Mouse (Mus musculus) spleen, postnatal 4 days (tissue): Measurements from ENCODE around the gene Wdhd1.
"Not testable (repeated sequence)": the region's sequence is repeated elsewhere in the genome, so short reads cannot be mapped to it uniquely, and the experiment has no call there.

Experiments
- DNase-seq, 2 experiments: peaks; one replicate each; pipeline ENCODE4 v3.0.0; 2022; ENCODE audit warnings: low spot score in 2 of 2

The Wdhd1 gene

DNA sequence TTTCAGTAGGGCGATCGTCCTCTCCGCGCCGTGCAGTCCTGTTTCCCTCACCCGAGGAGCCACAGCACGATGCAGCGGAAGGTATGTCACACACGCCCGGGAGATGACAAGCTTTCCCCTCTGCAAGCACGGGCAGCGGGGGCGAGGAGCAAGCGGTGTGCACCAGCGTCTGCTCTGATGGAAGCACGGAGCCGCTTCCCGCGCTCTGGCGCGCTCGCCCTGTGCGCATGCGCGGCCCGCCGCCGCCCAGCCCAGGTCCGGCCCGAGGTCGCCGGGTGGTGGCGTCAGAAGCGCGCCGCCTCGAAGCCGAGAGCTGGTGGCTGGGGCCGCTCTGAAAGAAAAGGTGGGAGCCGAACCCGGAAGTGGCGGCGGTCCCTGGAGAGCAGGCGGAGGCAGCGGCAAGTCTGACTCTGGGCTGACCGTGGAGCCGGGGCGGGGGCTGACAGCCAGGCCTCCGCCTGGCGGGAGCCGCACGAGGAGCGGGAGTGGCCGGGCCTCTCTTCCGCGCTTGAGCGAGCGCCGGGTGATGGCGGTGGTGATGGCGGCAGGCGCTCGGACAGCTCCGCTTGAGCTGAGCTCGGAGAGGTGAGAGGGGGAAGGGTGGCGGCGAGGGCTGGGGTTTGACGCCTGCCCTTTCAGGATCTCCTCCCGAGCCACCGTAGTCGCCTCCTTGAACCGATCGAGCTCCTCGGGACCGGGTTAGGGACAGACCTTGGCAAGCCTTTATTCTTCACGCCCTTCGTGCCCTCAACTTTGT is at the start of gene Wdhd1, which contains the start of gene Socs4:
TSS of gene Wdhd1 (minus strand) at position 221 of the 757 bp plus-strand sequence.
TSS of gene Socs4 (plus strand) at position 295 of the 757 bp plus-strand sequence.
- peak; percentile 94 to 98 for DNase-seq

DNA sequence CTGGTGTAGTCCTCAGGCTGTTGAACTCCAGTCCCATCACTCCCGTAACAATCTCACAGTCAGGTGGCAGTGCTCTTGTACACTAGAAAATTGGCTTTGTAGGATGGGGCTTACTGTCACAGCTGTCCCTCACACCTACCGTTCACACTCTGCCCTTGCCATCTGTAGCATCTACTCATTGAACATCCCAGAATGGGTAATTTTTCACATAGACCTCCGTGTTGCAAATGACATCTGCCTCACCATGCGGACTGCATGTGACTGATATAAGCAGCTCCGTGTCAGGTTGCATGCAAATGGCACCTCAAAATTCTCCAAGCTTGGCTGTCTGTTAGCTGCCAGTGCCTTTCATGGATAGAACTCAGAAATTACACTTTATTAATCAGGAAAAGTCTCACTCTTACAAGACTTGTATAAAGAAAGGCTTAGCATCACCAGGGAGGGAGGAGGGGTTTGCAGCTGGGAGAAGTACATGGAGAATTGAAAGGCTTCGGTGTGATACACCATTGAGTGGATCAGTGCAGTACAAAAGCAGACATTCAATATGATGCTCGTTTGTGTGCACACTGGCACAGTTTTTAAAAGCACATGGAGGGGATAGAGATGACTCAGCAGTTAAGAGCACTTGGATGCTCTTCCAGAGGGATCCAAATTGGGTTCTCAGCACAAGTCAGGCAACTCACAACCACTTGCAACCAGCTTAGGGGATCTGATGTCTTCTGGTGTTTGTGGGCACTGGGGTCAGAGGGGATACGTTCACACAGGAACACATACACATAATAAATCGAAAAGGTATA is 49.5 kb upstream of the Wdhd1 start:
- no peak for DNase-seq

DNA sequence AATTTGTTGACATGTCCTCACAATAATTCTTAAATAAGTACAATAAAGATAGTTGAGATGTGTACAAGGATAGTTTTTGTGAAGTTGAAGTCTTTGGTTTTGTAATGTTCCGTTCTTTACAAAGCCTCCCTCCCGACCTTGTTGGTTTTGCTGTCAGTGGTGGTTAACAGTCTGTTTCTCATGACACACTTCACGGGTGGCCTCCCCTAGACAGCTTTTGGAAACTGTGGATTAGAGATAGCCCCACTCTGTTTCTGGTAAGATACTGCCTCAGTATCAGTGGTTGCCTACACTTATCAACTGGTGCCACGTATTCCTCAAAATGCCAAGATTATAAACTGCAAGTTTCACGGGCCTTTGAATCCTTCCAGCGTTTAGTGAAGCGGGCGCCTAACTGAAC is 44.9 kb upstream of the Wdhd1 start:
- not testable (repeated sequence) for DNase-seq

DNA sequence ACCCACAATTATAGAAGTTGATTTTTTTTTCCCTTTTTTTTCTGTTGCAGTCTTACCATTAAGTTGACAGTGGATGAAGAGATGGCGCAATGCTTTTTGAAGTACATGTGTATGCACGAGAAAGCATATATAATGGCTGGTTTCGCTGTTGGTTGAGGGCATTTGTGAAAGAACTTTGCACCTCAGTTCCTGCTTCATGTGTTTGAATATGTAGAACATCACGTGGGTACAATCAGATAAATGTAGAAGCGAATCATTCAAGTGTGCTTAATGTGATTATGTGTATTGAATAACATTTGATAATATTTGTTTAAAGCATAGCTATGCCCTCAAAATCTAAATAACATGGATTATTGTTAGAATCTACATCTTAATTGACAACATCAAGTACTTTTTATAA is 42.7 kb upstream of the Wdhd1 start:
- no peak for DNase-seq

DNA sequence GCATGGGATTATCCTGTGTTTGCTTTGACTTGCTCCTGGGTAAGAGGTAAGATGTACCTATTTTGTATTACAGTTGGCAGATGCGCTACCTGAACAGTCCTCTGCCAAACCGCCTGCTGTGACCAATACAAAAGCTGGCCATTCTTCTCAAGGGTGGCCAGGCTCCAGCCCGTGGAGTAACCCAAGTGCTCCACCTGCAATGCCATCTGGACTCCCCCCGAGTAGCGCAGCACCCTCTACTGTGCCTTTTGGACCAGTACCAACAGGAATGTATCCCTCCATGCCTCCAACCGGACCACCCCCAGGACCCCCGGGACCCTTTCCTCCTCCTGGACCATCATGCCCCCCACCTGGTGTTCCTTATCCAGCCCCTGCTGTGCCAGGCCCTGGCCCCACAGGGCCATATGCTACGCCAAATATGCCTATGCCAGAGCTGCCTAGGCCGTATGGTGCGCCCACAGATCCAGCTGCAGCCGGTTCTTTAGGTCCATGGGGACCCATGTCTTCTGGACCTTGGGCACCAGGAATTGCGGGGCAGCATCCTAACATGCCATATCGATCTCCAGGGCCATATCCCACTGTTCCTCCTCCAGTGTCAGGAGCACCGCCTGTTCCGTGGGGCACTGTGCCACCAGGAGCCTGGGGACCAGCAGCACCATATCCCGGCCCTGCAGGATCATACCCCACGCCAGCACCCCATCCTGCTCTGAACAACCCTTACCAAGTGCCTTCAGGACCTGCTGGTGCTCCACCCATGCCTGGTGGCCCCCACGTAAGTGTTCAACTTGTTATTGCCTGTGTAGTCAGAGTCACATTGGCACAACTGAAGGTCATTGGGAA is 33.9 kb upstream of the Wdhd1 start:
- no peak for DNase-seq

DNA sequence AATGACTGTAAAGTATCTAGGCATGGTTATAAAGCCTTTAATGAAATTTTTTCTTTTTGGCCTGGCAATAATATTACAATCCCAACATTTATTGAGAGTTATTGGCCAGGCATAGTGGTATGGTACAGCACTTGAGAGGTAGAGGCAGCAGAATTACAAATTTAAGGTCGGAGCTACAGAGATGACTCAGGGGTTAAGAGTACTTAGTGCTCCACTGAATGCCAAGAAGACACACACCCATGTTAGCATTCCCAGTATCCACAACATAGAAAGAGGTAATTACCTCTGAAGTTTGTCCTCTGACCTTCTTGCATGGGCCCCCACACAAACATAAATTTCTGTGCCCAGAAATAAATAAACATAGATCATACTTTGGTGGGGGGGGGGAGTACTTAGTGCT is 32.4 kb upstream of the Wdhd1 start:
- DNase-seq = peak in 1 of 2 experiments; percentile 40

DNA sequence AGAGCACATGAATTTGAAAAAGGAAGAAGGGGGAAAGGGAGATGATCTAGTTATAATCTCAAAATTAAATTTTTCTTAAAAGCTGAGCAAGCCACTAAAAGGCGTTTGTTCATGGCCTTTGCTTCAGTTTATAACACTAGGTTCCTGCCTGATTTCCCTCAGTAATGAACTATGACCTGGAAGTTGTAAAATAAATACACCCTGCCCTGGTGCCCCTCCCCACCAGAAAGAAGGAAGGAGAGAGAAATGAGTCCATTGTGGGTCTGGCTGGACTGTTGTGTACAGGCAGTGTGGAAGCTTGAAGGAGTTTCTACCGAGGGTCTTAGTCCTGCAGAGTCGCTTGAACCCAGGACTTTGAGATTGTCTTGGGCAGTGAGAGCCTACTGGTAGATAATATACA is 31.0 kb upstream of the Wdhd1 start:
- peak in 1 of 2 experiments; percentile 13 for DNase-seq

DNA sequence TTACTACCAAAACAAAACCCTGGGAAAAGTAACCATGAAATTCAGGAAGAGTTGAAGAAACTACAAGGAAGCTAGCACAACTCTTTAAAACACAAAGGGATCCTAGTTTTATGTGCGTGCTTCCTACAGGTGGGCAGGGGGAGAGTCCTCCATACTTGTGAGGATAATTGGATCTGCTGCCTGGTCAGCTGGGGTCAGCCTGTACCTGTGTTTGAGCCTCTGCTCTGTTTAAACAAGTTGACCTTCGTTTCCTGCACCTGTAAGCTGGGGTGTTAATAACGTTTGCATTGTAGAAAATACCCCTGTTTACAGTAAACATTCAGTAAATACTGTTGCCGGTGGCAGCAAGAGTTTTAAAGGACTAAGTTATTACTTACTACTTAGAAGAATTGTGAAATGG is 29.3 kb upstream of the Wdhd1 start:
- peak in 1 of 2 experiments; percentile 26 for DNase-seq

DNA sequence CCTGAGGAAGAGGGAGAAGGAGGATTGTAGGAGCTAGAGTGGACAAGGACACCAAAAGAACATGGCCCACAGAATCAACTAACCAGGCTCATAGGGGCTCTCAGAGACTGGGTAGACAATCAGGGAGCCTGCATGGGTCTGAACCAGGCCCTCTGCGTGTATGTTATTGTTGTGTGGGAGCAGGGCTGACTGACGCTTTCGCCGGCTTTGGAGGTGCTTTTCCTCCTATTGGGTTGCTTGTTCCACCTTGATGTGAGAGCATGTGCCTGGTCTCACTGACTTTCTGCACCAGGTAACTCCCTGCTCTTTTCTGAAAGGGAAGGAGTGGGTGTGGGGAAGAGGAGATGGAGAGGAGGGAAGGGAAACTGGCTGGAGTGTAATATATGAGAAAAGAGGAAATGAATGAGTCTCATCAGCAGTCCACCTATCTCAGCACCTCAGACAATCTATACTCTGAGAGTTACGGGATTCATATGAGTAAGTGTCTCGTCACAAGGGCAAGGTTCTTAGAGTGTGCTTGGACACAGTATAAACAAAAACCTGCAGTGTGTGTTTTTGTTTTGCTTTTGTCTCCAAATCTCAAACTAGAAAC is 28.3 kb upstream of the Wdhd1 start:
- DNase-seq = peak in 1 of 2 experiments; percentile 52

DNA sequence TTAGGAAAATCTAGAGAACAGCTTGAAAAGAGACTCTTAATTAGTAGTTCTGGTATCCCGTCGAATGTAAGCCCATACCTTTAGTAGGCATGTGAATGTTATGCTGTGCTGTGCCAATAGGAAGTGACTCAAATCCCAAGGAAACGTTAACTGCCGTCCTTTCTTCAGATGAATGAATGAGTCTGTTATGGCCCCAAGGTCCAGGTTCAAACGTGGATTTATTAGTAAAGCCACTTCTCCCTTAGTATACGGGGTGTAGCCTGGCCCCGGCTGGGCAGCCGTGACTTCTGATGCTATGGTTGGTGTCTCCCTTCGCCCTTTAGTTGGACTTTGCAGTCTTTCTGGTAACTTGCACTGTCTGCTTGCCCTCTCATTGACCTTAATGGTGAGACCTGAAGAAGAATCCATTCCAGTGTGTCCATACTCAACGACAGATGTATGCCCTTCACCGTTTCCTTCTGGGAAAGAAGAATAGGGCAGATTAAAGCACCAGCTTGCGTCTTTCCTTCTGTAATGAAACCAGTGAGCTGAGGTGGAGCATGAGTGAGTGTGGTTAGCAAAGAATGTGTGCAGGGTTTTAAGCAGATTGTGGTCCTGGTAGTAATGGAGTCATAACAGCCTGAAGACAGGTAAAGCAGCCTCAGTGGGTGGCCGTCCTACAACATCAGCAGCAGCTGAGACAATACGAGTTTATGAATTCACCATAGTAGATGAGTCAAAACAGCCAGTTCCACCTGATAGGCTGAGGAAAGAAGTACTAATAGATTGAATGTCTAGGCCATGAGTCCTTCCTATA is 26.4 kb upstream of the Wdhd1 start:
- no peak for DNase-seq

DNA sequence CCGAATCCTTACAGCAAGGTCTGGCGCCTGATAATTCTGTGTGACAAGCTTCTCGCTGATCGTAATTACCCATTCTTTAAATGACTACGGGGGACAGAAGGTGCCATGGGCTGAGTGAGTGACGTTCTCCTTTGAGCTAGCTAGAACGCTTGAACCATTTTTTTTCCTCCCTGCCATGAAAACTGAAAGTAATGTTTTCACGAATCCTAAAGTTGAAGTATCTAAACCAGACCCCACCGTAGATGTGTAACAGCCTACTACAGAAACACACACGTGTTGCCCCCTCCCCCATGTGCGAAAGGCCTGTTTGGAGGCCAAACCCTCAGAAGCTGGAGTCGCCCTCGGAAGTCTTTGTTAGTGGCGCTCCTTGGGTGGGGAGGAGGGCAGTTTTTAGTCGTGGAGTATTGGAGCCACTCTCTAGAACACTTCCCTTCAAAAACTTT is 22.2 kb upstream of the Wdhd1 start:
- DNase-seq = no peak

DNA sequence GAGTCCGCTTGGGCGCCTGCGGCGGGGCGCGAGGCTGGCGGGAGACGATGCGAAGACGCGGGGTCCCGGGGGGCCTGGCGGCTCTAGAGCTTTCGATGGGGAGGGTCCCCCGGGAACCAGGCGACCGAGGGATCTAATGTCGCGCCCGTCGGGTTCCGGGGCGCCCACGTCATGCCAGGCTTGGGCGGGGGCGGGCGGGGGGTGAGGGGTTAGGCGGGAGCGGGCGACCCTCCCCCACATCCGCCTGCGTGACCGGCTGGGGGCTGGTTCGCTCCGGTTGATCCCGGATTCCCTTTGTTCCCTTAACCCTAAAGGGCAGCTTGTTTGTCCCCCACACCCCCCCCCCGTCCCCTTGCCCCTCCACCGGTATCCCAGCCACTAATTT is 21.7 kb upstream of the Wdhd1 start:
- DNase-seq = no peak

DNA sequence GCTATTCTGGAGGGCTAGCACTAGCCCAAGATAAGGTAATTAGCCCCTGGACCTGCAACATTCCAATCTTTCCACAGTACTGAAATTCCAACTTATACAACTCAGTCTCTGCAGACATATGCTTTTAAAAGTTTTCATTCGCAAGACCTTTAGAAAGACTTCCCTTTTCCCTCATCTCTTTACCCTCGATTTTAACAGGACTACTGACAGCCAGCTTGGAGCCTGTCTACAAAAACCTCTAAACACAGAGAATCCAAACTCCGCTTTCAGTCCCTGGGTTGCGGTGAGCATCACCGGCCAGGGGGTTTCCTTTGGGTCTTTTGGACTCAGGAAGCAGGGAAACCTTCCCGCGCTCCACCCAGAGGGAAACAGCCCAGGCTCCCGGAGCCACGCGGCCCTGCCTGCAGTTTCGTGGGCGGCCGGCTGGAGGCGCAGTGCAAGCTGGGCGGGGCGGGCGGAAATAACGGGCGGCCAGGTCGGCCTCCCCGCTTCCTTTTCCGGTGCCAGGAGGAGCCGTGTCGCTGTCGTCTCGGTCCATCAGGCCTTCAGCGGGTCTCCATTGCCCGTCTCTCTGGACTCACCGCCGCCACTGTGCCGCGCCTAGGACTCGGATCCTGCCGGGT is 21.2 kb upstream of the Wdhd1 start, which contains the start of gene Mapk1ip1l:
TSS of gene Mapk1ip1l (plus strand) at position 482 of the 623 bp plus-strand sequence.
- DNase-seq = peak; percentile 92 to 98

DNA sequence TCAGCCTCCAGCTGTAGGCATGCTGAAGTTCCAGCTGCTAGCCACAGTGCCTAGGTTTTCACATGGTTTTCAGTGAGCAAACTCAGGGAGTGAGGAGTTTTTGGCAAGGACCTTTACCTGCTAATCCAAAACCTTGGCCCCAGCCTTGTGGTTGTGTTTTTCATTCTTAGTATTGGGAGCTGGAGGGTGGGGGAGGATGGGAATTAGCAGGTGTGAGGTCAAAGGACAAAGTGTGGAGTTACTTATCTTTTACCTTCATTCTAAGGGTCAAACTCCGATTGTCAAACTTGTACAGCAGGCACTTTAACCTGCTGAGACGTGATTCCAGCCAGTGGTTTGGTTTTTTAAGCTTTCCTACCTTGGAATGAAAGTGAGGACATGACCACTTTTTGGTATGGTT is 19.6 kb upstream of the Wdhd1 start:
- DNase-seq = no peak

DNA sequence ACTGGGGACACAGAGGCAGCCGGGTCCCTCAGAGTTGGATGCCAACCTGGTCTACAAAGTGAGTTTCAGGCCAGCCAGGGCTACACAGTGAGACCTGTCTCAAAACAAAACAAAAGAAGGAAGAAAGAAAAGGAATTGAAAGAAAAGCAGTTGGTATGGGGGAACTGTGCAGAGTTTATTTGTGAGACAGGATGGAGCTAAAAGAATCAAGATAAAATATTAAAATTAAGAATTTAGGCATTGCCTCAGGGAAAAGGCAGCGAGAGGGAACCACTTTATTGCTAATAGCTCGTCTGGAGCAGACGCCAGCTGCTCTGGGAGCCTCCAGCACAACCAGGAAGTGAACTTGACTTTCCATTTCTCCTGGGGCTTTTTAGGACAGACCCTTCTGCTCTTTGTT is 17.5 kb upstream of the Wdhd1 start:
- DNase-seq = peak in 1 of 2 experiments; percentile 56

DNA sequence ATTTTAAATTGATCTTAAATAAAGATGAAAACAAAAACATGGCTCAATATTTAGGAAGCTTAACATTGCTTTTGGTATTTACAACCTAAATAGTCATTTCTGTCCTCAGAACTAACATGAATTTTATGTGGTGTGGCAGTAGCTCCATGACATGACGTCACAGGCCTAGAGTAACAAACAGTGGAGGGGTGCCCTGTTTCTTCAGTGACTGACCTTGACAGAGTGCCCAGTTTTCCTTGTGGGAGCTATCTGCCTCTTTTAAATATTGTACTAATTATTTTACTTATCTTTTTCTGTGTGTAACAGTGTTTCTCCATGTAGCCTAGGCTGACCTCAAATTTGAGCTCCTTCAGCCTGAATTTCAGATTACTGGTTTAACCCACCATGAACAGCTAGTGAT is 15.1 kb upstream of the Wdhd1 start:
- no peak for DNase-seq

DNA sequence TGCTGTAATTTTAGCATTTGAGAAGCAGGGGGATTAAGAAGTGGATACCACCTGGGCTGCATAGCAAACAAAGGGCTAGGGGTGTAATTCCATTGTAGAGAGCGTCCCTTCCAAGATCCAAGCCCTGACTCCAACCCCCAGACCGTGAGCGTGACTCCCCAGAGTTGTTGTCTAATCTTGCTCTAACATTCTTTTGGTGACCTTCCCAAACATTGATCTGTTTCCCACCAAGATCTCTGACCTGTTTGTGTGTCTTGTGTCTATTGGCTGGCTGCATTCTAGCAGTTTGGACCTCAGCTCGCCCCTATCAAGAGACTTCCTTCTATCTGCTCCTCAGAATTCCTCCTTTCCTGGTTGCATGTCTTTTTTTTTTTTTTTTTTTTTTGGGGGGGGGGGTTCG is 10.4 kb upstream of the Wdhd1 start:
- no peak for DNase-seq

DNA sequence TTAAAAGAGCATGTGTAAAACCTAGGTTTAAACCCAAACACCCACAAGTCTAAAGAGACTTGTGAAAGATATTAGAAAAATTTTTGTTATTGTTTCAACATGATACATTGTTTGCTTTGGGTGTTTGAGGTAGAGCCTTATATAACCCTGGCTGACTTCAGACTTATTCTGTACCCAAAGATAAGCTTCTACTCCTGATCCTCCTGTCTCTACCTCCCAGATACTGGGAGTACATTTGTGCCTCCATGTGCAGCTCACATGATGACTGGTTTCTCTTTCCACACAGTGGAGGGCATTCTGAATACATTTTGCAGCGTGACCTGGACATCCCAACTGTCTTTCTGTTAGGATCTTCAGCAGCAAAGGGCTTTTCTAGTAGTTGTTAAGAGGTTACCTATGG is 9.6 kb upstream of the Wdhd1 start:
- no peak for DNase-seq

DNA sequence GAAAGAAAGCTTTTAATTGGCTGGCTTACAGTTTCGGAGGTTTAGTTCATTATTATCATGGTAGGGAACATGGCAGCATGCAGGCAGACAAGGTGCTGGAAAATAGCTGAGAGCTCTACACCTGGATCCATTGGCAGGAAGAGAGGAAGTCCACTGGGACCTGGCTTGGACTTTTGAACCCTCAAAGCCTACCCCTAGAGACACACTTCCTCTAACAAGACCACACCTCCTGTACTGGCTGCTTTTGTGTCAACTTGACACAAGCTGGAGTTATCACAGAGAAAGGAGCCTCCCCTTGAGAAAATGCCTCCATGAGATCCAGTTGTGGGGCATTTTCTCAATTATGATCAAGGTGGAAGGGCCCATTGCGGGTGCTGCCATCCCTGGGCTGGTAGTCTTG is 8.6 kb upstream of the Wdhd1 start:
- DNase-seq = no peak

DNA sequence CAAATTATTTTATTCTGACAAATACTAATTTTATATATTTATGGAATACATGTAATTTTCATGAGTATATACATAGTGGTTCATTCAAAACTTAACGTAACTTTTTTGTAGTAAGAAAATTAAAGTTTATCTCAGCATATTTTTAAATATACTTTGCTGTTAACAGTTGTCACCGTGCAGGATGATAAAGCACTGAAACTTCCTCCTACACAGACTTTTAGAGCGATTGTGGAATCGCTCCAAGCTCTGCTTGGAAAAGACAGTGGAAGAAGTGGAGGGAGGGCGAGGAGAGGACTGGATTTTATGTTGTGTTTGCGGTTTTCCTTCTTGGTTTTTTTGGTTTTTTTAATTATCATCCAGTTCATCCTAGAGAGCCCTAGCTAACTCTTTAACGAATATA is 6.9 kb upstream of the Wdhd1 start:
- no peak for DNase-seq
